Mouse (Mus musculus) hindbrain, embryonic 10.5 days (tissue): Measurements from ENCODE around the gene Nphs1. TPM values are rescaled to one million over a fixed set of nuclear protein-coding genes. Genes with fewer than 3 reads are reported as not detected.
"Not testable (repeated sequence)": the region's sequence is repeated elsewhere in the genome, so short reads cannot be mapped to it uniquely, and the experiment has no call there.

Source experiments
- DNase-seq: peaks from one replicate; pipeline ENCODE4 v3.0.0-alpha.2; 2017; ENCODE audit warnings: low spot score
- H3K27ac ChIP-seq: fragments of 300-500 bp; sonication (generic); 2 replicates; pipeline ENCODE4 v1.5.1; 2016; ENCODE audit warnings: mild to moderate bottlenecking, moderate library complexity
- H3K27me3 ChIP-seq: fragments of 300-500 bp; sonication (generic); 2 replicates; pipeline ENCODE4 v1.6.1; 2016; ENCODE audit warnings: mild to moderate bottlenecking; ENCODE audit not compliant: poor library complexity, insufficient read depth, severe bottlenecking
- H3K36me3 ChIP-seq: fragments of 300-500 bp; sonication (generic); 2 replicates; pipeline ENCODE4 v1.6.1; 2016; ENCODE audit warnings: mild to moderate bottlenecking, moderate library complexity
- H3K4me1 ChIP-seq: fragments of 300-500 bp; sonication (generic); replicated peaks from 2 replicates; pipeline ENCODE4 v1.6.1; 2016; ENCODE audit warnings: mild to moderate bottlenecking
- H3K4me3 ChIP-seq: fragments of 300-500 bp; sonication (generic); 2 replicates; pipeline ENCODE4 v1.5.1; 2016; ENCODE audit warnings: mild to moderate bottlenecking, moderate library complexity
- H3K9me3 ChIP-seq: fragments of 300-500 bp; sonication (generic); 2 replicates; pipeline ENCODE4 v1.6.1; 2016; ENCODE audit warnings: mild to moderate bottlenecking, moderate library complexity
- WGBS: fragments of 180-500 bp; shearing (Covaris S2); methylation state at CpG from one replicate; pipeline ENCODE4 v1.1.7; 2016; 5-methylcytosine and 5-hydroxymethylcytosine counted together
- polyA plus RNA-seq: library from polyadenylated mRNA; unstranded; fragments of >200 nt; fragmentation: Nextera tagmentation; extraction: Ambion mirVana; gene quantifications from 2 replicates; pipeline ENCODE4 v1.2.1, GENCODE M21; 2016

The Nphs1 gene
- polyA plus RNA-seq, 1 experiment from 2014 or later = 4.2 TPM

DNA sequence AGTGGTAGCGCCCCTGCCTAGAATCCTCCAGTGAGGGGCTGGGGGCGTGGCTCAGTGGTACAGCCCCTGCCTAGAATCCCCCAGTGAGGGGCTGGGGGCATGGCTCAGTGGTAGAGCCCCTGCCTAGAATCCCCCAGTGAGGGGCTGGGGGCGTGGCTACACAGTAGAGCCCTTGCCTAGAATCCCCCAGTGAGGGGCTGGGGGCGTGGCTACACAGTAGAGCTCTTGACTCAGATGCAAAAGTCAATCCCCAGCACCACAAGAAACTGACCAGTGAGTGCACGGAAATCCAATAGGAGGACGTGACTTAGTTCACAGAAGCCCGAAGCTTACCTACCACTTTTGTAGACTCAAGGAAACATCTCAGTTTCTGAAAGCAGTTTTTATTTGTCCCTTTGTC lies 18.0 kb downstream of the Nphs1 start:
- 91% methylated on average over 7 of the region's 7 CpGs for WGBS
- peaks cover 10% of the 10 kb centered on the region for H3K4me1 ChIP-seq
- DNase-seq, H3K4me3 ChIP-seq, H3K27ac ChIP-seq, H3K9me3 ChIP-seq, H3K36me3 ChIP-seq: not testable (repeated sequence)
- peaks cover 17% of the 10 kb centered on the region for H3K27me3 ChIP-seq

DNA sequence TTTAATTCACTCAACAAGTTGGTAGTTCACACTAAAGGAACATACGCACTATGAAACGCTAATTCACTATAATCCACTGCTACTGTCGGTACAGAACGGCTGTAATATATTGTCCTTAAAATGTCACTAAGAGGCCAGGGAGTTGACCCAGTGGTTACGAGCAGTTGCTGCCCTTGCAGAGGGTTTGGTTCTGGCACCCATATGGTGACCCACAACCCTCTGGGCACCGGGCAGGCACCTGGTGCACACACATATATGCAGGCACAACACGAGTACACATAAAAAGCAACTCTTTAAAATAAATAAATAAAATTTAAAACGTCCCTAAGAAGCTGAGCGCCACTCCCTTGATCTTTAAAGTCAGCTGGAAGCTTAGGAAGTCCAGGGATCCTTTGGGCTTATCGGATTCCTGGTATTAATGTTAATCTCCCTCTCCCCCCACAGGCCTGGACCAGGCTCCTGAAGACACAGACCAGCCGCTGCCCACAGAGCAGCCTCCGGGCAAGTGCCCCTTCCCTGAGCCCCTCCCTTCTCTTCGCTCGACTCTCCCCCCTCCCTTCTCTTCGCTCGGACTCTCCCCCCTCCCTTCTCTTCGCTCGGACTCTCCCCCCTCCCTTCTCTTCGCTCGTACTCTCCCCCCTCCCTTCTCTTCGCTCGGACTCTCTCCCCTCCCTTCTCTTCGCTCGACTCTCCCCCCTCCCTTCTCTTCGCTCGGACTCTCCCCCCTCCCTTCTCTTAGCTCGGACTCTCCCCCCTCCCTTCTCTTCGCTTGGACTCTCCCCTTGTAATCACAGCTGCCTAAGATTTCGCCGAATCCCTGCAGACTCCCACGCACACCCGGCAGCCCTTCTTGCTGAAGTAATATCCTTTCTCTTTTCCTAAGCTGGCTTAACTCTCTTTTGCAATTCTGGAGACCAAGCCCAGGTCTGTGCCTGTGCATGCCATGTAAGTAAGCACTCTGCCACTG lies 19.6 kb downstream of the Nphs1 start:
- DNase-seq = peak; percentile 42
- peak overlapping the region; percentile 62 for H3K27ac ChIP-seq
- no peaks in the 10 kb centered on the region for H3K36me3 ChIP-seq
- no peaks in the 10 kb centered on the region for H3K9me3 ChIP-seq
- H3K4me3 ChIP-seq = peak overlapping the region; percentile 47
- peaks cover 19% of the 10 kb centered on the region for H3K27me3 ChIP-seq
- 12% methylated on average over 32 of the region's 32 CpGs for WGBS
- H3K4me1 ChIP-seq = peaks cover 10% of the 10 kb centered on the region

DNA sequence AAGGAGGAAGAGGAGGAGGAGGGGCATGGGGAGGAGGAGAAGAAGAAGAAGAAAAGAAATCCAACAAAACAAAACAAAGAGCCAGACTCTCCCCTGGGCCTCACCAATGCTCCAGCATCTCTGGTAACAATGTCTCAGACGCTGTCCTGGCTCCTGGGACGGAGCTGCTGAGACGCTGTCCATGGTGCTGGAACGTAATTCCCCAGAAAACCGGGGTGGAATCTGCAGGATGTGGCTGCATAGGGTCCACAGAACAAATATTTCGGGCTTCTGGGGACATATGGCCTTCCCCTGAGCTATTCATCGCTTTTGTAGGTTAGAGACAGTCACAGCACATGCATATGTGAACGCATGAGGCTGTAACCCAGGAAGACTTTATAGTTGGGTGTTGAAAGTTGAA lies 26.1 kb downstream of the Nphs1 start:
- peak; percentile 61 for DNase-seq
- Histone ChIP-seq H3K36me3 (no peaks in the 10 kb centered on the region), H3K9me3 (no peaks in the 10 kb centered on the region), H3K27me3 (peaks cover 13% of the 10 kb centered on the region), H3K27ac (no peak overlapping the region), H3K4me3 (no peak overlapping the region), H3K4me1 (no peaks in the 10 kb centered on the region)
- WGBS = 18% methylated on average over 8 of the region's 8 CpGs

DNA sequence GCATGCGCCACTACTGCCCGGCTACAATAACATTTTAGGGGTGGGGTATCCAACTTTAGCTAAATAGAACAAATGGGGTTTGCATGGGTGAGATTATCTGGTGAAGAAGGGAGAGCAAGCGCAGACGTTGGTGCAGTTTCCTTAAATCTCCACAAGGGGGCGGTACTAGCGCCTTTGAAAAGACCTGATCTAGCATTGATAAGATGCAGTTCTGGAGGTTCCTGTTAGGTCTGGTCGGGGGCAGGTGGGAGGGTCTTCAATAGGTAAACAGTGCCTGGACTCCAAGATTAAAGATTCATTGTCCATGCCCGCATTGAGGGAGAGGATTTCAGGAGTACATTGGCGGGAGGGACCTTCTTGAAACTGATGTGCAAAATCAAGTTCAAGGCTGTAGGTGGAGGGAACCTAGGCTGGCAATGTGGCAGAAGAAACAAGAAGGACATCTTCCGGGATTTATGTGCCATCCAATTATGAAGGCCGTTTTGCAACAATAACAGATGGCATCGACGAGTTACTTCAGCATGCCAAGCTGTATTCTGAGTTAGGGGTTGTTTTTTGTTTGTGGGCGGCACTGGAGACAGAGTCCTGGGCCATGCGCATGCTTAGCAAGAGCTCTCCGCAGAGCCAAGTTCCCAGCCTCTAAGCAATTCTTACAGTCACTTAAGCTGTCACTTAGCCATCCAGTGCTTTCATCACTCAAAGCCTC lies 32.3 kb downstream of the Nphs1 start:
- WGBS = 33% methylated on average over 16 of the region's 16 CpGs
- H3K27me3 ChIP-seq = peaks cover 5% of the 10 kb centered on the region; the same call in 1 of the 2 replicates
- H3K36me3 ChIP-seq = no peaks in the 10 kb centered on the region
- H3K4me3 ChIP-seq = no peak overlapping the region
- no peak overlapping the region for H3K27ac ChIP-seq
- H3K9me3 ChIP-seq = no peaks in the 10 kb centered on the region
- H3K4me1 ChIP-seq = peaks cover 4% of the 10 kb centered on the region; the same call in 1 of the 2 replicates
- peak; percentile 49 for DNase-seq

DNA sequence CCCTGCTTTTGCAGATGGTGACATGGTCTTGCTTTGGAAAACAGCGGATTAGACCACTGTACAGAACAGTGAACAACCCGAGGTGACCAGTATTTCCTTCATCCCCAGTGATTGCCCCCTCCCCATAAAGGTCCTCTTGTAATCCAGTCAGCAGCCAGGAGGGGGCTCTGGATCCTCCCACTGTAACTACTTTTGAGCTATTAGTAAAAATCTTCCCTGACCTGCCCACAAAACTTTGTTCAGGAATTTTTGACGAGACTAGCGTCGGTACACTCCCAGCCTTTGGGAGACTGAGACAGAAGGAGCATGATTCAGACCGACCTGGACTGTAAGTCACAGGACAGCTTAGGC lies 32.8 kb downstream of the Nphs1 start:
- peaks cover 5% of the 10 kb centered on the region; the same call in 1 of the 2 replicates for H3K27me3 ChIP-seq
- no peak overlapping the region for H3K4me3 ChIP-seq
- H3K9me3 ChIP-seq = no peaks in the 10 kb centered on the region
- no peak overlapping the region for H3K27ac ChIP-seq
- 20% methylated on average over 6 of the region's 6 CpGs for WGBS
- peaks cover 4% of the 10 kb centered on the region; the same call in 1 of the 2 replicates for H3K4me1 ChIP-seq
- DNase-seq = no peak
- H3K36me3 ChIP-seq = no peaks in the 10 kb centered on the region

DNA sequence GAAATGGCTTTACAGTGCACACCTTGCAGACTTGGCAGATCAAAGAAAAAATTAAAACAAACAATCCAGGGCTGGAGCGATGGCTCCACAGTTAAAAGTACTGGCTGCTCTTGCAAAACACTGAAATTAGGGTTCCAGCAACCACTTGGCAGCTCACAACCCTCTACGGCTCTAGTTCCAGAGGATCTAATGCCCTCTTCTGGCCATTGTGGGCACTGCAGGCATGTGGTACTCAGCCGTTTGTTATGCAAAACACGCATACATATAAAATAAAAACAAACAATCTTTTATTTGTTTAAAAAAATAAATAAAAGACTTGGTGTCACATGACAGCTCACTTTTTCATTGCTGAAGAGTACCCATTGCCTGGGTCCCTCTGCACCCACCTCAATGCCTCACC lies 34.6 kb downstream of the Nphs1 start:
- Histone ChIP-seq H3K4me1 (peaks cover 4% of the 10 kb centered on the region; the same call in 1 of the 2 replicates), H3K27ac (no peak overlapping the region), H3K36me3 (no peaks in the 10 kb centered on the region), H3K4me3 (no peak overlapping the region), H3K27me3 (peaks cover 5% of the 10 kb centered on the region; the same call in 1 of the 2 replicates), H3K9me3 (no peaks in the 10 kb centered on the region)
- 24% methylated on average over 4 of the region's 4 CpGs for WGBS
- peak; percentile 81 for DNase-seq

DNA sequence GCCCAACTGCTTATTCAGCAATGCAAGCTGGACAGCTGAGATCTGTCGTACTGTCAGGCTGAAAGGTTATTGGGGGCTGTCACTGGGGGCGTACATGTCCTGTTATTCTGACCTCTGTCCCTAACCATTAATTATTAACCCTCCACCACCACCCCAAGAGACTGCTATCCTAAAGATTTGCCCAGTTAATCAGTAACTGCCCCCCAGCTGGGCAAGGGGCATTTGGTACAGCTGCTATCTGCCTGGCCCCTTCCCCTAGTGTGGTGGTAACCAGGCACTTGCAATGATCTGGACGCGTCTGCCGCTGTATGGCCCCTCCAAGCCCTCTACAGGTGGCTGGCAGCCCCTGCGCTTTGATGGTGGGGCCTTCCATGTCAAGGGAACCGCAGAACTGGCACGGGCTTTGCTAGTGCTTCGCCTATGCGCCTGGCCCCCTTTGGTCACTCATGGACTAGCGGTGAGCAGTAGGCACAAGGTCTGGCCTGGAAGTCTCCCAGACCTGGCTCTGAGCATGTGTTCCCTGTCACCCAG lies 35.4 kb downstream of the Nphs1 start, which contains the start of gene Prodh2:
Prodh2 (plus strand) TSS at position 222 of the 531 bp plus-strand sequence.
- Histone ChIP-seq H3K4me1 (peaks cover 4% of the 10 kb centered on the region; the same call in 1 of the 2 replicates), H3K27me3 (peaks cover 5% of the 10 kb centered on the region; the same call in 1 of the 2 replicates), H3K4me3 (no peak within 1 kb of the TSS), H3K9me3 (no peaks in the 10 kb centered on the region), H3K27ac (no peak within 1 kb of the TSS), H3K36me3 (no peaks in the 10 kb centered on the region)
- no peak for DNase-seq
- 55% methylated on average over 11 of the region's 11 CpGs for WGBS

DNA sequence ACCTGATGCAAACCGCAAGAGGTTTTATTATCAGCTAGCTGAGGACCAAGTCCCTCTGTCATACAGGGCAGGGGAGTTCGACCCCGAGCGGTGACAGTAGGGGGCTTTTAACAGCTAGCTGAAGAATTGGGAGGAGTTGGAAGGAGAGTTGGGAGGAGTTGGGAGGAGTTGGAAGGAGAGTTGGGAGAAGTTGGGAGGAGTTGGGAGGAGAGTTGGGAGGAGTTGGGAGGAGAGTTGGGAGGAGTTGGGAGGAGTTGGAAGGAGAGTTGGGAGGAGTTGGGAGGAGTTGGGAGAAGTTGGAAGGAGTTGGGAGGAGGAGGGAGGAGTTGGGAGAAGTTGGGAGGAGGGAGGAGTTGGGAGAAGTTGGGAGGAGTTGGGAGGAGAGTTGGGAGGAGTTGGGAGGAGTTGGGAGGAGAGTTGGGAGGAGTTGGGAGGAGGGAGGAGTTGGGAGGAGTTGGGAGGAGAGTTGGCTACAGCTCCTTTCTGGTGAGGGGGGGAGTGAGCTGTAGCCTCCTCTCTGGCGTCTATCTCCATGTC lies 37.5 kb downstream of the Nphs1 start:
- not testable (repeated sequence) for H3K4me1 ChIP-seq, H3K27ac ChIP-seq, H3K27me3 ChIP-seq, DNase-seq, H3K9me3 ChIP-seq, H3K36me3 ChIP-seq, H3K4me3 ChIP-seq
- WGBS = 67% methylated on average over 5 of the region's 5 CpGs

DNA sequence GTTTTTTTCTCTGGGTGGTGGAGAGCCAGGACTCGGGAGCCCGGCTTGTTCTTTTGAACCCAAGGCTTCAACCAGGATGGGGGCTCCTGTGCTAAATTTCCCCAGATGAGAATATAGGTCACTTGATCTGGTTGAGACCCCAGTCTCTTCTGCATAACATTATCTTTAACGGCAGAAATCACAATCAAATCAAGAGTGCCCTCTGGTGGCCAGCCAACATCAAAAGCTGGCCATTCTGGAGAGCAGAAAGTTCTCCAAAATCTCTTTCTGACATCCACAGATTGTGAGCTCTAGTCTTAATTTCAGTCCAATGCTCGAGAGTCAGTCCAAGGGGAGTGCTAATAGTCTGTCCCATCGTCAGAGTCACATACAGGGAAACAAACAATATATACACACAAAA lies 43.0 kb downstream of the Nphs1 start:
- 78% methylated on average over 5 of the region's 5 CpGs for WGBS
- H3K4me1 ChIP-seq, H3K36me3 ChIP-seq, H3K9me3 ChIP-seq, H3K27ac ChIP-seq, H3K27me3 ChIP-seq, DNase-seq, H3K4me3 ChIP-seq: not testable (repeated sequence)

DNA sequence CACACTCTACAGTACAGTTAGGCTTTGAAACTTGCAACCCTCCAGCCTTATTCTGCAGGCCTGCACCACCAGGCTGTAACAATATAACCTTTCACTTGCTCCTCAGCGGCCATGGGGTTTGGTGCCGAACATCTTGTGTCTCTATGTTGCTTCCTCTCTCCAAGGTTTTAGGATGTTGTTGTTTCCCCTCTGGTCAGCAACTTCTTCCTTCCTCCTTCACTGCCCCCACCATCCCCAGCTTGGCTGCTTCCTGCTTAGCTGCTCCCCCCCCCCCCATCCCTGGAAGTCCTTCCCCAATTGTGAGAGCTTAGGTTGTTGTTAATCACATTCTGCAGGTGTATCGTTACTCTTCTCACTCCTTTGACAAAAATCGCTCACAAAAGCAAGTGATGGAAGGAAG lies 49.9 kb downstream of the Nphs1 start:
- 74% methylated on average over 4 of the region's 4 CpGs for WGBS

DNA sequence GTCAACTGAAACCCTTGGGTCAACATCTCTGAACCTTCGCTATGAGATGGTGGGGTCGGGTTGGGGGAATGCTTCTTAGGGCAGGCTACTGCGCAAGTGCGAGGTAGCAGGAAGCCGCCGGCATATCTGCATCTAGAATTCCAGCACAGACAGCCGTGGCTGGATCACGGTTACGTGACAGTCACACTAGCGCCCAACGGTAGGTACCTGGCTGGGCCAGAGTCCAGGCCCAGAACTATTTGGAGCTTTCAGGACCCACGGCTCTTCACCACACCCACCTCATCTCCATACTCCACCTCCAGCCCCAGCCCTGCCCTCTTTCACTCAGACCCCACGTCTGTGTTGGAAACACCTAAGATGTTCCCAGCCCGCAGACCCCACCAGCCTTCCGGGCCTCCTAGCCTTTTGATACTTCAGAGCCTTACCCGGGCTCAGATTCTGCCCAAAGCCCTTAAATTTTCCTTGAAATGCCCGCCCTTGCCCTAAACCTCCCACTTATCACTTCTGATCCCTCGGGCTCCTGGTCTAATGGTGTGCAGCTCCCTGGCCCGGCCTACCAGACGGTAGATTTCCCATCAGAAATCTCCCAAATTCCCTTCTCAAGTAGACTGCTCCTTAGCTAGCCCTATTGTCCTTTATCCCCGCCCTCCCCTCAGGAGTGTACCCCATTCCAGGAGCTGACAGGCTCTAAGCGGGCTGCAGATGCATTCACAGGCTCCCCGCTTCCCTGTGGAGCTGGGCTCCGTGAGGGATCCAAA lies 57.1 kb downstream of the Nphs1 start:
- H3K4me3 ChIP-seq = no peak overlapping the region
- no peak overlapping the region for H3K27ac ChIP-seq
- no peak for DNase-seq
- 60% methylated on average over 24 of the region's 24 CpGs for WGBS
- H3K9me3 ChIP-seq = no peaks in the 10 kb centered on the region
- no peaks in the 10 kb centered on the region for H3K36me3 ChIP-seq
- peaks cover 4% of the 10 kb centered on the region; the same call in 1 of the 2 replicates for H3K27me3 ChIP-seq
- peaks cover 9% of the 10 kb centered on the region for H3K4me1 ChIP-seq

More for the DNA sequence above, 49.9 kb downstream of the Nphs1 start:
- Histone ChIP-seq H3K4me1 (no peaks in the 10 kb centered on the region), H3K4me3 (no peak overlapping the region), H3K27me3 (no peaks in the 10 kb centered on the region), H3K9me3 (no peaks in the 10 kb centered on the region), H3K36me3 (no peaks in the 10 kb centered on the region), H3K27ac (no peak overlapping the region)
- DNase-seq = no peak

DNA sequence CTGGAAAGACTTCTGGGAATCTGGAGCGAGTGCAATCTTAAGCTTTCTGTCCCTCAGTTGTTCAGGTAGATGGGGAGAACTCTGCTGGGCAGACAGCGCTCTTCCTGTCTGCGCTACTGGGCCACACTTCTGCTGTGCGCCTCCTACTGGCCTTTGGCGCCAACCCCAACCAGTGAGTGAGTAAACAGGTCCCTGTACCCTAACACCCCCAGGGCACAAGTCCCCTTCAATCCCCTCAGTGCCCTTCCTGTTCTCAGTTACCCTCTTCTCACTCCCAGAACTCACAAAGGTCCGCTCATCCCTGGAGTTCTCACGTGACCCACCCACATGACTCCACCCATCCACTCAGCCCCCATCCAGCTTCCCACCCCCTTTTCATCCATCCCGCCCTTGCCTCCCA lies 60.2 kb downstream of the Nphs1 start:
- Histone ChIP-seq H3K9me3 (no peaks in the 10 kb centered on the region), H3K4me3 (peak overlapping the region; percentile 23), H3K27ac (no peak overlapping the region), H3K27me3 (peaks cover 9% of the 10 kb centered on the region), H3K36me3 (peaks cover 10% of the 10 kb centered on the region), H3K4me1 (peaks cover 27% of the 10 kb centered on the region)
- DNase-seq = no peak
- 42% methylated on average over 8 of the region's 8 CpGs for WGBS
